In the genomic region with DNA sequence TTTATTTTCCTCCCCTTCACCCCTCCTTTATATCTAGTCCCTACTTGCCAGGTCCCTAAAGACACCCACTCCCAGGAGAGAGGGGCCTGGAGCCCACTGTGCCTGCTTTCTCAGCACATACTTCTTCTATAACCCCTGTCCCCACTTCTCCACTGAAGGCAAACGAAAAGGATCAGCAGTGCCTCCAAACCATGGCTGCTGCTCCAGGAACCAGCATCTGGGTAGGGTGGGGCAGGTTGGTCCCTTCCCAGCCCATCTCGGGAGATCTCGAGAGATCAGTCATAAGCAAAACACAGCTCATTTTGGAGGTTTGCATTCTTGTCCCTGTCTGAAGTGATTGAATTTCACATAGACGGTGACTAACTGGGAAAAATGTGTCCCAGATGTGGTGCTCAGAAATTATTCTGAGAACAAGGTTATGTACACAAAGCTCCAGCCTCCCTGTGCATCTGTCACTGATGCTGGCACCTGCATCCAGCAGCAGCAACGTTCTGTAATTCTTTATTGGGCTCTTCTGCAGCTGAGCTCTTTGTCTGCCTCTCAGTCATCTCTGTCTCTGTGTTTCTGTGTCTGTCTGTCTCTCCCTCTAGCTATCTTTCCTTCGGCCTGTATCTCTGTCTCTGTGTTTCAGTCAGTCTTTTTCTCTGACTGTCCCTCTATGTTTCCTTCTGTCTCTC, we compare ENCODE assay signal across 11 mouse cellular contexts. TPM values are rescaled to one million over a fixed set of nuclear protein-coding genes. Genes with fewer than 3 reads are reported as not detected.
DNase-seq lines count a peak whose midpoint lies in the region; ATAC-seq and TF ChIP-seq lines count a peak whose summit lies in the region.
"Had no signal": no experiment of that assay in that cellular context is flagged by ENCODE, and none has a peak within 500 bp of the region (broad histone marks: within the 10 kb centered on the region; RNA-seq: fewer than 3 reads in every experiment).

No protein-coding gene starts in this region.

- 53% methylated on average over 6 of the region's 6 CpGs for WGBS in hindbrain, embryonic 12.5 days
- WGBS in hindbrain, postnatal 0 days = 63% methylated on average over 6 of the region's 6 CpGs
- 47% methylated on average over 6 of the region's 6 CpGs for WGBS in kidney, embryonic 15.5 days

- no peaks in the 10 kb centered on the region for H3K27me3 ChIP-seq in hindbrain, embryonic 12.5 days
- H3K27me3 ChIP-seq in hindbrain, postnatal 0 days (ENCODE audit: insufficient read depth, low read length) = no peaks in the 10 kb centered on the region
- no peaks in the 10 kb centered on the region for H3K27me3 ChIP-seq in myocyte (ENCODE audit: control insufficient read depth, insufficient read depth, insufficient read length)
- no peaks in the 10 kb centered on the region for H3K27me3 ChIP-seq in kidney, embryonic 15.5 days
- H3K27me3 ChIP-seq: embryonic facial prominence, embryonic 15.5 days; liver, embryonic 13.5 days had no signal

- peak overlapping the region; percentile 60 for H3K27ac ChIP-seq in hindbrain, embryonic 12.5 days
- no peak overlapping the region for H3K27ac ChIP-seq in hindbrain, postnatal 0 days
- no peak overlapping the region for H3K27ac ChIP-seq in kidney, embryonic 15.5 days
- H3K27ac ChIP-seq: embryonic facial prominence, embryonic 15.5 days; liver, embryonic 13.5 days had no signal

- H3K4me3 ChIP-seq in hindbrain, embryonic 12.5 days = no peak overlapping the region
- no peak overlapping the region for H3K4me3 ChIP-seq in hindbrain, postnatal 0 days (ENCODE audit: low read length)
- H3K4me3 ChIP-seq in myocyte = peak overlapping the region; percentile 13
- no peak overlapping the region for H3K4me3 ChIP-seq in kidney, embryonic 15.5 days (replicated peaks)
- H3K4me3 ChIP-seq: embryonic facial prominence, embryonic 15.5 days; liver, embryonic 13.5 days had no signal

- no peaks in the 10 kb centered on the region for H3K9me3 ChIP-seq in hindbrain, embryonic 12.5 days (replicated peaks)
- no peaks in the 10 kb centered on the region for H3K9me3 ChIP-seq in hindbrain, postnatal 0 days (ENCODE audit: low read length)
- no peaks in the 10 kb centered on the region for H3K9me3 ChIP-seq in kidney, embryonic 15.5 days (replicated peaks)
- H3K9me3 ChIP-seq: embryonic facial prominence, embryonic 15.5 days; liver, embryonic 13.5 days had no signal

- no peak overlapping the region for H3K9ac ChIP-seq in hindbrain, embryonic 12.5 days
- no peak overlapping the region for H3K9ac ChIP-seq in hindbrain, postnatal 0 days (replicated peaks; ENCODE audit: low read length)
- H3K9ac ChIP-seq in kidney, embryonic 15.5 days = no peak overlapping the region
- H3K9ac ChIP-seq: embryonic facial prominence, embryonic 15.5 days; liver, embryonic 13.5 days had no signal

- DNase-seq in embryo, embryonic 10 days (ENCODE audit: low spot score) = peak; percentile 19
- DNase-seq in embryo, embryonic 9.5 days (ENCODE audit: extremely low spot score) = no peak
- no peak for DNase-seq in hindbrain, postnatal 0 days (ENCODE audit: low spot score)
- DNase-seq in fibroblast of lung, adult 2 months (ENCODE audit: low read depth) = peak; percentile 40
- no peak for DNase-seq in testis, postnatal 14 days (ENCODE audit: low spot score)
- DNase-seq: adrenal gland, adult 2 months; liver, embryonic 13.5 days had no signal

- H3K36me3 ChIP-seq in hindbrain, embryonic 12.5 days = no peaks in the 10 kb centered on the region
- no peaks in the 10 kb centered on the region for H3K36me3 ChIP-seq in hindbrain, postnatal 0 days (ENCODE audit: insufficient read depth, low read length)
- H3K36me3 ChIP-seq in myocyte (ENCODE audit: control insufficient read depth, insufficient read depth) = peaks cover 8% of the 10 kb centered on the region
- no peaks in the 10 kb centered on the region for H3K36me3 ChIP-seq in kidney, embryonic 15.5 days
- H3K36me3 ChIP-seq: embryonic facial prominence, embryonic 15.5 days; liver, embryonic 13.5 days had no signal

- no peak overlapping the region for H3K4me2 ChIP-seq in hindbrain, embryonic 12.5 days (replicated peaks)
- H3K4me2 ChIP-seq in hindbrain, postnatal 0 days (ENCODE audit: low read depth, low read length) = no peak overlapping the region
- peak overlapping the region; percentile 93 for H3K4me2 ChIP-seq in myocyte (ENCODE audit: low read depth)
- no peak overlapping the region for H3K4me2 ChIP-seq in kidney, embryonic 15.5 days
- H3K4me2 ChIP-seq: embryonic facial prominence, embryonic 15.5 days; liver, embryonic 13.5 days had no signal

- peaks cover 9% of the 10 kb centered on the region for H3K4me1 ChIP-seq in hindbrain, embryonic 12.5 days
- H3K4me1 ChIP-seq in hindbrain, postnatal 0 days (ENCODE audit: insufficient read depth, low read length) = 0 out of 2 replicates have a peak, but pooled peaks cover 4% of the 10 kb centered on the region
- H3K4me1 ChIP-seq in kidney, embryonic 15.5 days = no peaks in the 10 kb centered on the region

- H3K79me2 ChIP-seq in myocyte (ENCODE audit: control insufficient read depth, insufficient read depth) = peaks cover 26% of the 10 kb centered on the region

- peak; percentile 61 for TF ChIP-seq POLR2A in myocyte (IDR thresholded peaks at IDR 0.05; ENCODE audit: insufficient read length, low read depth)

- peak; percentile 26; the same call in 1 of the 2 replicates for ATAC-seq in hindbrain, embryonic 12.5 days (ENCODE audit: low FRiP score)
- ATAC-seq in hindbrain, postnatal 0 days = no peak
- ATAC-seq in kidney, embryonic 15.5 days (replicated peaks; ENCODE audit: low FRiP score) = no peak

- TF ChIP-seq CTCF in hindbrain, postnatal 0 days (IDR thresholded peaks at IDR 0.05; ENCODE audit: low read depth) = no peak

- no peak overlapping the region for H3ac ChIP-seq in myocyte (ENCODE audit: control insufficient read depth, insufficient read length)

TF ChIP-seq in myocyte, 11 proteins besides CTCF, POLR2A, EP300 and RAD21:
- TF ChIP-seq CEBPB (IDR thresholded peaks at IDR 0.05; ENCODE audit: insufficient read depth, poor library complexity, severe bottlenecking) (0 out of 2 replicates have a peak, but pooled peaks have one; percentile 2), POLR2AphosphoS2 (IDR thresholded peaks at IDR 0.05; ENCODE audit: insufficient read length, low read depth) (peak; percentile 67), TCF3 (IDR thresholded peaks at IDR 0.05; ENCODE audit: insufficient read length, low read depth) (no peak), MYOG (IDR thresholded peaks at IDR 0.05; ENCODE audit: control insufficient read depth in 1 of 3, insufficient read depth in 1 of 3, insufficient read length in 2 of 3, low read depth in 2 of 3) (no peak), MYOD1 (IDR thresholded peaks at IDR 0.05; ENCODE audit: control insufficient read depth in 1 of 3, insufficient read length in 2 of 3, low read depth in 2 of 3) (peak in 2 of 3 experiments; percentile 29 to 44), SRF (IDR thresholded peaks at IDR 0.05; ENCODE audit: control insufficient read depth, insufficient read length, low read depth) (no peak), USF1 (IDR thresholded peaks at IDR 0.05; ENCODE audit: low read depth) (no peak)

RNA-seq across cellular contexts. Expression of gene Slc9a9, which starts 31.6 kb away (rescaled TPM):
- polyA plus RNA-seq in hindbrain, embryonic 12.5 days (2016; fragmentation: Nextera tagmentation; extraction: Ambion mirVana) = 4.9 and 6.2 TPM in 2 replicates
- total RNA-seq in hindbrain, postnatal 0 days (2014; rRNA removed) = 5.1 and 6.6 TPM in 2 replicates
- polyA plus RNA-seq in hindbrain, postnatal 0 days (2015; fragmentation: Nextera tagmentation; extraction: Ambion mirVana) = 5.8 and 6.1 TPM in 2 replicates
- polyA plus RNA-seq in myocyte (2012; fragmentation: generic; extraction: Trizol) = 21.5 TPM
- 3.4 and 4.0 TPM in 2 replicates for polyA plus RNA-seq in kidney, embryonic 15.5 days (2015; fragmentation: Nextera tagmentation; extraction: Ambion mirVana)

Comparison
In these comparisons a context has a peak if more than half of its experiments do, and no peak if none do; other contexts are left out.
1. DNase-seq: peak in embryo, embryonic 10 days (single experiment) and fibroblast of lung, adult 2 months (single experiment); none in embryo, embryonic 9.5 days (single experiment), hindbrain, postnatal 0 days (single experiment) and testis, postnatal 14 days (single experiment).